Mouse (Mus musculus) olfactory bulb, adult 2 months (tissue): ENCODE measurements around the gene Cox7b2. TPM values are rescaled to one million over a fixed set of nuclear protein-coding genes. Genes with fewer than 3 reads are reported as not detected.

ENCODE experiments used
- H3K27ac ChIP-seq: fragments of 200-500 bp; 2 replicates; pipeline ENCODE4 v1.5.1; 2012; ENCODE audit warnings: low read depth, low read length; ENCODE audit not compliant: insufficient read depth
- H3K4me1 ChIP-seq: fragments of 200-500 bp; 2 replicates; pipeline ENCODE4 v1.6.1; 2012; ENCODE audit warnings: low read length; ENCODE audit not compliant: control insufficient read depth, insufficient read depth
- H3K4me3 ChIP-seq: fragments of 200-500 bp; 2 replicates; pipeline ENCODE4 v1.5.1; 2012; ENCODE audit warnings: mild to moderate bottlenecking, low read depth, low read length, moderate library complexity; ENCODE audit not compliant: insufficient read depth
- CTCF ChIP-seq: fragments of 200-500 bp; IDR thresholded peaks from 2 replicates; pipeline ENCODE4 v1.5.1; 2012; ENCODE audit warnings: low read depth, mild to moderate bottlenecking, low read length, moderate library complexity; ENCODE audit not compliant: insufficient read depth
- POLR2A ChIP-seq: fragments of 200-500 bp; IDR thresholded peaks from 2 replicates; pipeline ENCODE4 v1.6.1; 2012; ENCODE audit warnings: mild to moderate bottlenecking, low read depth, low read length, moderate library complexity; ENCODE audit not compliant: insufficient read depth
- WGBS: fragments of 180-500 bp; shearing (Covaris S2); methylation state at CpG from one replicate; pipeline ENCODE4 v1.1.7; 2018; 5-methylcytosine and 5-hydroxymethylcytosine counted together
- polyA plus RNA-seq: library from polyadenylated mRNA; stranded (reverse); fragments of >200 nt; gene quantifications from 2 replicates; pipeline ENCODE4 v1.2.4, GENCODE M21; 2012; ENCODE audit warnings: low replicate concordance; ENCODE audit not compliant: missing spikeins, insufficient read depth, insufficient read length

Gene Cox7b2
- polyA plus RNA-seq, 1 experiment, result not detected

- Histone ChIP-seq H3K4me3 (no peak overlapping the region), H3K27ac (no peak overlapping the region), H3K4me1 (no peaks in the 10 kb centered on the region)
- WGBS, result 48% methylated on average over 6 of the region's 6 CpGs
- no peak for TF ChIP-seq CTCF
- TF ChIP-seq POLR2A, result no peak
Observed at GRCm38 (mm10) chr5:71440174-71440573, 107.8 kb downstream of the Cox7b2 start.

Other genes with a start within 250 kb of the Cox7b2 start
- 22.0 and 33.2 TPM in 2 replicates for gene Gabrb1, start 109.9 kb upstream of the Cox7b2 start, polyA plus RNA-seq
- gene Gabra4, start 110.1 kb upstream of the Cox7b2 start, polyA plus RNA-seq, result 192 TPM in 1 of 2 replicates, not detected in the other